Mouse (Mus musculus) cortical plate, adult 2 months (tissue): ENCODE measurements around the gene Foxn3. TPM values are rescaled to one million over a fixed set of nuclear protein-coding genes. Genes with fewer than 3 reads are reported as not detected.

Experiments
- H3K27ac ChIP-seq: fragments of 200-500 bp; 2 replicates; pipeline ENCODE4 v1.5.1; 2012; ENCODE audit warnings: low read length, control low read depth, inconsistent platforms; ENCODE audit not compliant: insufficient read depth
- H3K4me1 ChIP-seq: fragments of 200-500 bp; 2 replicates; pipeline ENCODE4 v1.6.1; 2011; ENCODE audit warnings: low read length; ENCODE audit not compliant: control insufficient read depth, insufficient read depth
- H3K4me3 ChIP-seq: fragments of 200-500 bp; 2 replicates; pipeline ENCODE4 v1.5.1; 2011; ENCODE audit warnings: mild to moderate bottlenecking, low read length, control low read depth; ENCODE audit not compliant: insufficient read depth
- CTCF ChIP-seq: fragments of 200-500 bp; IDR thresholded peaks from 2 replicates; pipeline ENCODE4 v1.5.1; 2011; ENCODE audit warnings: mild to moderate bottlenecking, control low read depth, low read length; ENCODE audit not compliant: insufficient read depth; ENCODE audit errors: extremely low read depth
- POLR2A ChIP-seq: fragments of 200-500 bp; IDR thresholded peaks from 2 replicates; pipeline ENCODE4 v1.6.1; 2011; ENCODE audit warnings: mild to moderate bottlenecking, low read length, control low read depth; ENCODE audit not compliant: insufficient read depth; ENCODE audit errors: extremely low read depth
- polyA plus RNA-seq: library from polyadenylated mRNA; depleted of rRNA; stranded (reverse); fragments of >200 nt; gene quantifications from 2 replicates; pipeline ENCODE4 v1.2.3, GENCODE M21; 2012

Foxn3 gene
- polyA plus RNA-seq, 1 experiment, result 24.9 TPM

- Histone ChIP-seq H3K27ac (no peak overlapping the region), H3K4me3 (no peak overlapping the region), H3K4me1 (no peaks in the 10 kb centered on the region)
- TF ChIP-seq POLR2A (no peak), CTCF (no peak)
Observed at GRCm38 (mm10) chr12:99396461-99396860, 166.9 kb downstream of the Foxn3 start.

- H3K27ac ChIP-seq, result no peak overlapping the region
- H3K4me3 ChIP-seq, result no peak overlapping the region
- no peaks in the 10 kb centered on the region for H3K4me1 ChIP-seq
- TF ChIP-seq POLR2A, result no peak
- no peak for TF ChIP-seq CTCF
Observed at GRCm38 (mm10) chr12:99395082-99395481, 168.3 kb downstream of the Foxn3 start.

- no peak for TF ChIP-seq POLR2A
- TF ChIP-seq CTCF, result no peak
- Histone ChIP-seq H3K27ac (no peak overlapping the region), H3K4me3 (no peak overlapping the region), H3K4me1 (no peaks in the 10 kb centered on the region)
Observed at GRCm38 (mm10) chr12:99394676-99395075, 168.7 kb downstream of the Foxn3 start.

GRCm38 (mm10) chr12:99393867-99394630 lies 169.3 kb downstream of the Foxn3 start:
- peak overlapping the region; percentile 58; the same call in 1 of the 2 replicates for H3K4me3 ChIP-seq
- H3K4me1 ChIP-seq, result no peaks in the 10 kb centered on the region
- TF ChIP-seq CTCF, result no peak; the same call in 1 of the 2 replicates
- no peak for TF ChIP-seq POLR2A
- no peak overlapping the region for H3K27ac ChIP-seq

GRCm38 (mm10) chr12:99392944-99393866 lies 170.2 kb downstream of the Foxn3 start:
- Histone ChIP-seq H3K4me3 (peak overlapping the region; percentile 58), H3K4me1 (no peaks in the 10 kb centered on the region), H3K27ac (peak overlapping the region; percentile 89)
- TF ChIP-seq CTCF (0 out of 2 replicates have a peak, but pooled peaks have one; percentile 27), POLR2A (no peak)

- H3K4me3 ChIP-seq, result peak overlapping the region; percentile 58
- H3K27ac ChIP-seq, result peak overlapping the region; percentile 20; the same call in 1 of the 2 replicates
- peak; percentile 48; the same call in 1 of the 2 replicates for TF ChIP-seq POLR2A
- no peak for TF ChIP-seq CTCF
- H3K4me1 ChIP-seq, result no peaks in the 10 kb centered on the region
Observed at GRCm38 (mm10) chr12:99391942-99392880, 171.2 kb downstream of the Foxn3 start.

- Histone ChIP-seq H3K4me1 (peaks cover 4% of the 10 kb centered on the region; the same call in 1 of the 2 replicates), H3K4me3 (no peak overlapping the region), H3K27ac (no peak overlapping the region)
- TF ChIP-seq POLR2A (no peak), CTCF (no peak)
Observed at GRCm38 (mm10) chr12:99390429-99390828, 173.0 kb downstream of the Foxn3 start.

- TF ChIP-seq POLR2A (no peak), CTCF (no peak)
- H3K4me1 ChIP-seq, result peaks cover 4% of the 10 kb centered on the region; the same call in 1 of the 2 replicates
- H3K27ac ChIP-seq, result no peak overlapping the region
Observed at GRCm38 (mm10) chr12:99389244-99389643, 174.1 kb downstream of the Foxn3 start.

More at GRCm38 (mm10) chr12:99389244-99389643, 174.1 kb downstream of the Foxn3 start:
- H3K4me3 ChIP-seq, result no peak overlapping the region
